Mouse (Mus musculus) Patski (cell line): ENCODE measurements at regions not wholly inside any gene's neighbourhood (a gene's known extent, or its start where the extent isn't known, plus 50 kb on each side); places are given as distances from the start of the nearest gene placed in this dataset.

ENCODE experiments used
- ATAC-seq: fragments of 100-300 bp; one replicate; pipeline ENCODE4 v1.8.0; 2021
- CTCF ChIA-PET: fragments of 350-600 bp; sonication (Branson Sonifier 250); formaldehyde crosslinking; loops from one replicate; lab custom pipeline; 2022; ENCODE audit warnings: inconsistent platforms; lab: Charles Lee
- POLR2A ChIA-PET: fragments of 350-600 bp; sonication (Branson Sonifier 250); formaldehyde crosslinking; loops from one replicate; lab custom pipeline; 2022; ENCODE audit warnings: antibody characterized with exemption, inconsistent platforms; lab: Charles Lee
- DNase-seq: peaks from one replicate; pipeline ENCODE4 v3.0.0-alpha.2; 2011; ENCODE audit warnings: low read depth, low spot score
- H3K27me3 ChIP-seq: fragments of 371-371 bp; one replicate; pipeline ENCODE4 v1.5.1; 2021
- CTCF ChIP-seq: fragments of 100-300 bp; IDR thresholded peaks from one replicate; pipeline ENCODE4 v1.5.1; 2021
- in situ Hi-C: fragments of 300-500 bp; cut with MboI; formaldehyde crosslinking; loops from 3 replicates; pipeline ENCODE4 v1.11.1; 2018; ENCODE audit warnings: low pct_unique_long_range_greater_than_20kb, mixed read lengths

GRCm38 (mm10) chr9:47223536-47223935 is 225.0 kb downstream of the Gm4791 start:
- peaks cover 13% of the 10 kb centered on the region for H3K27me3 ChIP-seq
- DNase-seq (no peak), ATAC-seq (no peak)
- CTCF ChIA-PET, result interaction anchor here (1.5 to 1.9 kb wide), 2 partner anchors 11 to 25 kb away, joined by 3 to 5 read pairs; no protein-coding TSS in a partner anchor
- in situ Hi-C loops, result no loop called here
- POLR2A ChIA-PET, result no interaction called here
- no peak for TF ChIP-seq CTCF

GRCm38 (mm10) chr9:47224249-47224648 is 225.7 kb downstream of the Gm4791 start:
- in situ Hi-C loops, result no loop called here
- no peak for DNase-seq
- no peak for TF ChIP-seq CTCF
- ATAC-seq, result no peak
- POLR2A ChIA-PET, result no interaction called here
- CTCF ChIA-PET, result no interaction called here
- H3K27me3 ChIP-seq, result peaks cover 6% of the 10 kb centered on the region

GRCm38 (mm10) chr9:47226476-47227271 is 228.1 kb downstream of the Gm4791 start:
- no peak for TF ChIP-seq CTCF
- ChIA-PET POLR2A (no interaction called here), CTCF (interaction anchor here (0.9 kb wide), 1 partner anchor 9 kb away, joined by 4 read pairs; no protein-coding TSS in a partner anchor)
- no peak for ATAC-seq
- no peaks in the 10 kb centered on the region for H3K27me3 ChIP-seq
- DNase-seq, result no peak
- in situ Hi-C loops, result no loop called here

GRCm38 (mm10) chr9:47227298-47227697 is 228.8 kb downstream of the Gm4791 start:
- ChIA-PET CTCF (no interaction called here), POLR2A (no interaction called here)
- DNase-seq, result no peak
- no peak for ATAC-seq
- TF ChIP-seq CTCF, result no peak
- H3K27me3 ChIP-seq, result no peaks in the 10 kb centered on the region
- in situ Hi-C loops, result no loop called here

GRCm38 (mm10) chr9:47228736-47229135 is 230.2 kb downstream of the Gm4791 start:
- no peaks in the 10 kb centered on the region for H3K27me3 ChIP-seq
- POLR2A ChIA-PET, result no interaction called here
- CTCF ChIA-PET, result no interaction called here
- no peak for TF ChIP-seq CTCF
- in situ Hi-C loops, result no loop called here
- DNase-seq (no peak), ATAC-seq (no peak)

- ChIA-PET POLR2A (no interaction called here), CTCF (no interaction called here)
- ATAC-seq (no peak), DNase-seq (no peak)
- no peaks in the 10 kb centered on the region for H3K27me3 ChIP-seq
- TF ChIP-seq CTCF, result no peak
- in situ Hi-C loops, result no loop called here
Measured at GRCm38 (mm10) chr9:47229296-47229695, 230.8 kb downstream of the Gm4791 start.

- ChIA-PET POLR2A (no interaction called here), CTCF (no interaction called here)
- ATAC-seq (no peak), DNase-seq (no peak)
- in situ Hi-C loops, result no loop called here
- H3K27me3 ChIP-seq, result no peaks in the 10 kb centered on the region
- TF ChIP-seq CTCF, result no peak
Measured at GRCm38 (mm10) chr9:47240950-47241349, 242.4 kb downstream of the Gm4791 start.

- no peak for DNase-seq
- ChIA-PET CTCF (no interaction called here), POLR2A (no interaction called here)
- H3K27me3 ChIP-seq, result no peaks in the 10 kb centered on the region
- in situ Hi-C loops, result no loop called here
- TF ChIP-seq CTCF, result no peak
- ATAC-seq, result no peak
Measured at GRCm38 (mm10) chr9:47242051-47242450, 243.5 kb downstream of the Gm4791 start.

GRCm38 (mm10) chr9:47242526-47242925 is 244.0 kb downstream of the Gm4791 start:
- in situ Hi-C loops, result no loop called here
- CTCF ChIA-PET, result interaction anchor here (1.6 kb wide), 1 partner anchor 26 kb away, joined by 3 read pairs; no protein-coding TSS in a partner anchor
- H3K27me3 ChIP-seq, result no peaks in the 10 kb centered on the region
- POLR2A ChIA-PET, result no interaction called here
- no peak for TF ChIP-seq CTCF
- ATAC-seq (no peak), DNase-seq (no peak)

- in situ Hi-C loops, result no loop called here
- H3K27me3 ChIP-seq, result no peaks in the 10 kb centered on the region
- ATAC-seq (peak; percentile 94), DNase-seq (peak; percentile 82)
- no peak for TF ChIP-seq CTCF
- ChIA-PET POLR2A (no interaction called here), CTCF (interaction anchor here (1.3 to 1.9 kb wide), 2 partner anchors 26 to 66 kb away, joined by 3 to 5 read pairs; no protein-coding TSS in a partner anchor)
Measured at GRCm38 (mm10) chr9:47249029-47249428, 250.5 kb downstream of the Gm4791 start.

- H3K27me3 ChIP-seq, result no peaks in the 10 kb centered on the region
- no peak for TF ChIP-seq CTCF
- no peak for ATAC-seq
- ChIA-PET POLR2A (no interaction called here), CTCF (interaction anchor here (1.4 kb wide), 1 partner anchor 35 kb away, joined by 3 read pairs; no protein-coding TSS in a partner anchor)
- DNase-seq, result no peak
- in situ Hi-C loops, result no loop called here
Measured at GRCm38 (mm10) chr9:47251160-47251559, 252.6 kb downstream of the Gm4791 start.
